Mouse (Mus musculus): ENCODE measurements around the gene Anks1b. TPM values are rescaled to one million over a fixed set of nuclear protein-coding genes. Genes with fewer than 3 reads are reported as not detected.

The Anks1b gene
- total RNA-seq, 2 experiments from 2014 or later, result 0.30 to 0.44 TPM

DNA sequence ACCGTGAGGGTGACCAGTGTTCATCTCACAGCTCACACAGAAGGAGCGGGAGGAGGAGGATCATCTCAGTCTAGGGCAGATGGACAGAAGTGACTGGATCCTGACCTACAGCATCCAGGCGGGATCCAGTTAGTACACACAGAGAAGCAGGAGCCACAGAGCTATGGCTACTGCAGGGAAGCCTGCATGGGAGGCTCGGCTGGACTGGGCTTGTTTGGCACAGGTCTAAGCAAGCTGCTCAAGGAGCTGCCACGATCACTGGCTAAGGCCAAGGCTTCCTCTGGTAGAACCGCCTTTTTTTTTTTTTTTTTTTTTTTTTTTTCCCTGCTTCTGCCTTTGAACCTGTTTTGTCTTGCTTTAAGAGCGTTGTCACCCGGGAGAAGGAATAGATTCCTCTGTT lies 1034.1 kb downstream of the Anks1b start:
- intact Hi-C loops (cut with DNase I), result no loop called here
- DNase-seq, result no peak

- no peak for DNase-seq
Measured at GRCm38 (mm10) chr10:90923476-90923875, 1050.2 kb downstream of the Anks1b start.

GRCm38 (mm10) chr10:90933088-90933487 lies 1059.8 kb downstream of the Anks1b start:
- intact Hi-C loops (cut with DNase I), result no loop called here
- no peak for DNase-seq

More at GRCm38 (mm10) chr10:90923476-90923875, 1050.2 kb downstream of the Anks1b start:
- intact Hi-C loops (cut with DNase I), result no loop called here

- no peak for DNase-seq
- intact Hi-C loops (cut with DNase I), result no loop called here
Measured at GRCm38 (mm10) chr10:90934678-90935077, 1061.4 kb downstream of the Anks1b start.

DNA sequence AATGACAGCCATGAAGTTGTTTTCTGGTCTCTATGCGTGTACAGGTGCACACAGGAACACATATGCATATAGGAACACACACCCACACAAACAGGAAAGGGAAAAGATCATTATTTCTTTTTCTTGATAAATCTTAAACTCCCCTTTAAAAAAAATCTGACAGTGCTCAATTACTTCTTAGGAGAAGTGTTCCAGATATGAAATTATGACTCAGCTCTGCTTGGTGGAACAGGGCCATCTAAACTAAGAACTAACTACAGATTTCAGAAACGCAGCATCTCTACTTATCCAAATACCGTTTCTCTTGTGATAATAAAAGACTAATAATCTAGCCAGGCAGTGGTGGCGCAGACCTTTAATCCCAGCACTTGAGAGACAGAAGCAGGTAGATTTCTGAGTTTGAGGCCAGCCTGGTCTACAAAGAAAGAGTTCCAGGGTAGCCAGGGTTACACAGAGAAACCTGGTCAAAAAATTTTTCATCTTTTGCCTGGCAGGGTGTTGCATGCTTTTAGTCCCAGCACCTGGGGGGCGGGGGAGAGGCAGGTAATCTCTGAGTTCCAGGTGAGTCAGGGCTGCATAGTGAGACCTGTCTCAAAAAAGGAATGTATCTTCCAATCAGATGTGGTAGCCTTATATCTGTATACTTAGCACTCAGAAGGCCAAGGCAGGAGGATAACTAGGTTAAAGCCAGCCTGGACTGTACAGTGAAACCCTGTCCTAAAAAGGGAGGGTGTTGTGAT lies 1064.6 kb downstream of the Anks1b start:
- intact Hi-C loops (cut with DNase I), result no loop called here
- DNase-seq, result no peak

DNA sequence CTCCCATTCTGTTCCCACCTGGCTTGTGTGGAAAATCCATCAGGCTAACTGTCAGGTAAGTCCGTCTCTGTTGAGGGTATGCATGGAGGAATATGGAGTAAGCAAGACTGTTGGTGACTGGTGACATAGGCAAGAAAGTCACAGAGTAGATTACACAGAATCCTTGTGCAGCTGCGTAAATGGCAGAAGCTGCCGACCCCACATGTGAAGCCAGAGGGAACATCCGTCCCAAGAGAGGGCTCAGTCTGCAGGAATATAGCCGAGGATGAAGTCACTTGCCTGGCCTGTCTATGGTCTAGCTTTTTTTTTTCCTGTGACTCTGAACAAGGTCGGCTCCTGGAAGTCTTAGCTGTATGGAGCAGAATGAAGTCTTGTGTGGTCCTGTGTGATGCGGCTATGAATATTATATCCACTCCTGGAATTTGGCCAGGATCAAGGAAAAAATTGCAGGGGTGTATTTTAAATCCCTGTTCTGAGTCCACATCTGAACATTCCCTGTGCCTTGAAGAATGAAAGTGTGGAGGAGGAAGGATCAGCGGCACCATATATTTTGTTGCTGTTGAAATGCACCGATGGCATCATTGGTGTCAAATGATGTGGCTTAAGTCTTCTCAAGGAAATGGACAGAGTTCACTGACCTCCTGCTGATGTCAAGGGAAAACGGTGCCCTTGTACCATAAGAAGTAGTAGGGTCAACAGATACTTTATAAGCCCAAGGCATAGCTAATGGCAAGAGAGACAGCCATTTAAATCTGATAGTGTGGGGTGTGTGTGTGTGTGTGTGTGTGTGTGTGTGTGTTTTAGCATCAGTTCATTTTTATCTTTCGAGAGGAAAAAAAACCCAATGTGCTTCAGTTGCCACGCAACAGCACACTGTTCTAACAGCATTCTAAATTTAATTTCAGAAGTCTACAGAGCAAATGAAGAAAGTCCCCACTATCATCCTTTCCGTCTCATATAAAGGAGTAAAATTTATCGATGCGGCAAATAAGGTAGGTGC lies 1067.5 kb downstream of the Anks1b start:
- intact Hi-C loops (cut with DNase I), result no loop called here
- peak; percentile 40 to 54 for DNase-seq

DNA sequence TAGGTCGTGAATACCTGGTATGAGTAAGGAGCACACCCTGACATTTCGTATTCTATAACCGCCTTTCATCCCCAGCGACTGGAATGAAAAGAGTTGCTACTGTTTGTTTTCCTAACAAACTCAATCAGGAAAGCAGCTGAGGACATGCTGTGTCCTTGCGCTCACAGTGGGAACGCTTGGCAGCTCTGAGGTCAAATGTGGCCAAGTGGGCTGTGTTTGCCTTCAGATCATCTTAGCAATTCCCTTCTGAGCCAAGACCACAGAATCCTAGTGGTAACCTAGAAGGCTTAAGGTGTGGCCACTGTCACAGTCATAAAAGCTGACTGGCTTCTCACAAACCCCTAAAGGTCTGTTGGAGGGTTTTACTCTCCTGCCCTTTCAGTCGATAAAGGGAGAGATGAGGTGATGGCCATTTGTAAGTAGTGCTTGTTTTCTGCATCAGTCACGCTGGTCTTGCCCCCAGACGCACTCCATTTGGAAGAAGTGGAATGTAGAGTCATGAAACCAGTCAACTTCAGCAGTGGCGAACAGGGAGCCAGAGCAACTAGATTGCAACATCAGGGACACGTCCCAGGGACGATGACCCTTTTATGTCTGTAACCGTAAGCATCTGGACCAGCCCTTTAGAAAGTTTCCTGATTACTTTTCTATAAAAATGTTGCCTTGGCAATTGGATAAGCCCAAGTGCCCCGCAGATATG lies 1068.8 kb downstream of the Anks1b start:
- peak; percentile 58 to 60 for DNase-seq
- intact Hi-C loops (cut with DNase I), result no loop called here

- DNase-seq, result no peak
- intact Hi-C loops (cut with DNase I), result no loop called here
Measured at GRCm38 (mm10) chr10:90947043-90947442, 1073.7 kb downstream of the Anks1b start.

GRCm38 (mm10) chr10:90947608-90948373 lies 1074.5 kb downstream of the Anks1b start:
- no peak for DNase-seq
- intact Hi-C loops (cut with DNase I), result no loop called here

DNA sequence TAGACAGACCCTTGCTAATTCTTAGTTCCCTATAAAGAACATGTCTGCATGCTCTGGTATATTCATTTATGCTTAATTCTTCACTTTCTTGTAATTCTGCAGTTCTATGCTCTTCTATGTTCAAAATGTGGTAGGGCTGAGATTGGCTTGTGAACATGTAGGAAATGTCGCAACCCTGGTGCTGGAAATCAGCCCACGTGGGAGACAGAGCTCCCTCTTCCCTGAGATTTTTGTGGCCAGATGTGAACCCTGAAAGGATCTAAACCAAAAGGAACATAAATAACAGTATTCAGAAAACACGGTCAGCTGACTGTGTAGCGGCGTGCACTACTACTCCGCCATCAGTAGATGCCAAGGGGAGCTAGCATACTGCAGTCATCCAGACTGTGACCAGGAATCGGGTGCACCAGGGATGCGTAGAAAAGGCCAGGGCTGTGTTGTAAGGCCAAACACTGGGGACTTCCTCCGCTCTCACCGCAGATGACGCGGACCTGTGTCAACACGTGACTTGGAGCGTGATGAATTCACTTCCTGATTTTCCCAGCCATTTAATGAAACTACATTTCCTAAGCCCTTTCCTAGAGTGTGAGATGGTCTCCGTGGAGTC lies 1079.9 kb downstream of the Anks1b start:
- intact Hi-C loops (cut with DNase I), result no loop called here
- DNase-seq, result peak; percentile 42 to 57

- intact Hi-C loops (cut with DNase I), result no loop called here
- peak in 1 of 2 experiments; percentile 24 for DNase-seq
Measured at GRCm38 (mm10) chr10:90953821-90954220, 1080.5 kb downstream of the Anks1b start.

- intact Hi-C loops (cut with DNase I), result no loop called here
- no peak for DNase-seq
Measured at GRCm38 (mm10) chr10:90960374-90960773, 1087.1 kb downstream of the Anks1b start.

GRCm38 (mm10) chr10:90964511-90964910 lies 1091.2 kb downstream of the Anks1b start:
- intact Hi-C loops (cut with DNase I), result no loop called here
- no peak for DNase-seq

DNA sequence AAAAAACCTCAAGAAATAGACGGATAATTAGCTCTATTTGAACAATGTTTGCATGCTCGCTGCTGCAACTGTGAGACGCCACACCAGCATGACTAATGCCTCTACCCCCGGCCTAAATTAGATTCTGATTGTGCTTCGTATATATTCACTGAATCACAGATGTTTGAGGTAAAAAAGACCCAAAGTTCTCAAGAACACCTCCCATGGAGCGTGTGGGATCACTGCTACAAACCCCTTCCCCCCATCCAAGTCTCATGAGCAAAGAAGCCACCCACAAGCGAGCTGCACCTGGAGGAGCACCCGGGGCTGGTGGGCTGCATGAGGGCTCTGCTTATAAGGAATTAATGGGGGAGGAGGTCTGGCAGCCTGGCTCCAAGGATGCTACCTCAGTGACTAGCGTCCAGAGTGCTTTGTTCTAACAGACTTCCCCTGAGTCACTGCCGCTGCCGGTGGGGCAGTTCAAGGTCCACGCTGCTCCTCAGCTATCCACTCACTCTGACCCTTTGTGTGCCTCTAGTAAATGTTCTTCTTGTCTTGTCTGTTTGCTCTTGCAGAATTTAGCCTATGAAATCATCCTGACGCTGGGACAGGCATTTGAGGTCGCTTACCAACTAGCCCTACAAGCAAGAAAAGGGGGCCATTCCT lies 1092.5 kb downstream of the Anks1b start:
- no peak for DNase-seq
- intact Hi-C loops (cut with DNase I), result no loop called here

DNA sequence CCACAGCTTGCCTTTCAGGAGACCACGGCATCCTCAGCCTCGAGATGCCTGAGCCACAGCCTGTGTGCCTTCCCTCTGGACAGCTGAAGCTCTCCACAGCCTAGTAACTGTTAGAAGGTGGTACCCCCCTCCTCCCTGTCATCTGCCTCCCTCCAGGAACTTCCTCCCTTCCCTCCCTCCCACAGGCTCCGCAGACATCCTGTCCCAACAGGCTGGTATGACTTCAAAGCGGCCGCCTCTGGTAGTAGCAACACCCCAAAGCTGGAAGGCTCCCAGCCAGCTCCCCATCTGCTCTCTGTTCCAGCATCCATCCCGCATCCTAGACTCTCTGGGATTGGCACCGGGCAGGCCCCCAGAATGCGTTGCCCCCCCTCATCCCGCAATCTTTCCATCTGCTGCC lies 1093.5 kb downstream of the Anks1b start:
- DNase-seq, result no peak
- intact Hi-C loops (cut with DNase I), result no loop called here

- no peak for DNase-seq
- intact Hi-C loops (cut with DNase I), result no loop called here
Measured at GRCm38 (mm10) chr10:90968247-90968646, 1094.9 kb downstream of the Anks1b start.

- intact Hi-C loops (cut with DNase I), result no loop called here
- DNase-seq, result peak; percentile 47 to 66
Measured at GRCm38 (mm10) chr10:90969355-90970174, 1096.3 kb downstream of the Anks1b start.

GRCm38 (mm10) chr10:90970560-90970959 lies 1097.3 kb downstream of the Anks1b start:
- intact Hi-C loops (cut with DNase I), result no loop called here
- DNase-seq, result no peak

Measured in heart, postnatal 36 days (tissue).